Mouse (Mus musculus) kidney, postnatal 4 days (tissue): ENCODE data around the gene Psmg4.

Source experiments
- DNase-seq, 2 experiments: peaks; one replicate each; pipeline ENCODE4 v3.0.0; 2021; ENCODE audit warnings: mixed read lengths in 2 of 2

Psmg4 gene

DNA sequence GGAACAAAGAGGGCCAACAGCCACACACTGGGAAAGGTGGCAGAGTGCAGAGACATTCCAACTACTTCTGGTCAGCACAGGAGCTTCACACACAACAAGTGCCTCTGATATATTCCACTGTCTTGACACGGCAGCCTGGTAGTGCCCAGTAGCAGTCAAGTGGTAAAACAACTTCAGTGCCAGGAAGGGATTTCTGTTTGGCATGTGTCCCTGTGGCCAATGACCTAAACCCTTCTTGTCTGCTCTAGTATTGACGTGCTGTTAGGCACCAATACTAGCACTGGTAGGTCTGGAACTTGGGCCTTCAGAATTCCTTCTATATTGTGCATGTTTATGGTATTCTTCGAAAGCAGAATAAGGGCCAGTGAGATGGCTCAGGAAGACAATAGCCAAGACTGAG, 42.5 kb downstream of the Psmg4 start:
- DNase-seq = no peak

GRCm38 (mm10) chr13:34207714-34208470, 45.1 kb downstream of the Psmg4 start:
- DNase-seq = no peak

GRCm38 (mm10) chr13:34211261-34211775, 48.6 kb downstream of the Psmg4 start:
- DNase-seq = no peak

GRCm38 (mm10) chr13:34212735-34213212, 50.0 kb downstream of the Psmg4 start:
- DNase-seq = peak; percentile 43 to 69

DNA sequence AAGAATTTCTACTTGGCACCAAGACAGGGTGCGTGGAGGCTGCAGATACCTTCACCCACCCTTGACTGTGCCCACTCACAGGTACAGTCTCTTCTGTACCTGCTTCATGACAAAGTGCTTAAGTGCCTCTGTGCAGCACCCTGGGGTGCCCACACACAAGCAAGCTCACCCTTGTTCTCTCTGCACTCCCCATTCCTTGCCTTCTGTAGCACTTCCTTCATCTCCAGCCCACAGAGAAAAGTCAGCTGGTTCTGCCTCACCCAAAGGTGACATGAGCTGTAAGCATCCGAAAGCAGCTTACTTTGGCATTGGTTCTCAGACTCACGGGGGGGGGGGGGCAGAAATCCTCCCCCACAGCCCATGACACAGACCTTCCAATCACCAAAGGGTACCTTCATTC, 52.1 kb downstream of the Psmg4 start:
- no peak for DNase-seq

DNA sequence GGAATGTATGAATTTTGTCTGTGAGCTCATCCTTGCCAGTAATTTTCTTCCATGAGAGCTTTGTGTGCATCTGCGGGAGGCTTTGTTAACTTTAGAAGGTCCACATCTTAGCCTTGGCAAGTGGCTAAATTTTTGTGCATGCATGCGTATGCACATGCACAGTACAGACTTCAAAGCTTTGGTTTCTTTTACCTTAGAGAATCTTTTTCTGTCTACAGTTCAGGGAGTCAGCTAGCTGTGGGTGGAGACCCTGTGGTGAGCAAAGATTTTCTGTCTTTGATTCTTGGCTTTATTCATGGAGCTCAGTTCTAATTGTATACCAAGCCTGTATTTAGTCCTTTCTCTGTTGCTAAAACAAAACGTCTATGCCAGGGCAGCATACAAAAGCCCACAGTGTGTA, 56.0 kb downstream of the Psmg4 start:
- DNase-seq = no peak

DNA sequence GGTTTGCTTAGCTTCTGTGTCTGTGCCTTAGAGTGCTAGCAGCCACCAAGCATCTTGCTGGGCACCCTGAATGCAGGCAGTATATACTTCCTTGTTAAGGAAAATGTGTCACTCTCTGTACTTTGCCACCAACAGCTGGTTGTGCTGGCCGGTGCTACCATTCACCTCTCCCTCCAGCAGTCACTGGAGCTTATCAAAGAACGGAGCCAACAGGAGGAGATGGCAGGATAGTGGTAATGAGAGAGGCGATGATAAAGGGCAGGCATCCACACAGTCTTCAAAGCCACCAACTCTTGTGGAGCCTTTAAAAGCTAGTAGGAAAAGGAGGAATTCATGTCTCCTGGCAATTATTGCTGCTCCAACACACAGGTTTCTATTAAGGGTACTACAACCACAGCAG, 57.0 kb downstream of the Psmg4 start:
- DNase-seq = no peak

DNA sequence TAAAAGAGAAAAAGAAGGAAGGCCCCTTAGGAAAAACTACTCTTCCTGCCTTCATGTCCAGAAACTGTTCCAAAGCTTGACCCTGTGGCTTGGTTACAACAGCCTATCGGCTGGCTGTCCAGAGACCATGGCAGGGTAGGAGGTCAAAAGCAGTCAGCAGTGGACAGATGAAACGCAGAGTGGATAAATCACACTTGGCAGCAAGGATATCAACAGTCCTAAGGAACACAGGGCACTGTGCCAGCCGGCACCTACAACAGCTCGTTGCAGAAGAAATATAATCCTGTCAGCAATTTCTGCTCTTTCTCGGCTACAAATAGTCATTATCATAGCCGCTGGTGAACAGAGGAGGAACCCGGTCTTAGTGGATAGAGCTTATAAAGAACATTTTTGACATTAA, 60.2 kb downstream of the Psmg4 start:
- DNase-seq = peak; percentile 61 to 72

- DNase-seq = no peak
These were observed 64.2 kb downstream of the Psmg4 start for GRCm38 (mm10) chr13:34226940-34227339.
